Mouse (Mus musculus) megakaryocyte progenitor cell, adult 5-6 weeks (primary cell): ENCODE data around the gene Gpr143. TPM values are rescaled to one million over a fixed set of nuclear protein-coding genes. Genes with fewer than 3 reads are reported as not detected.

ENCODE experiments used
- ATAC-seq: replicated peaks from 2 replicates; pipeline ENCODE4 v1.8.0; 2016; ENCODE audit warnings: mild to moderate bottlenecking, moderate TSS enrichment, inconsistent platforms; ENCODE audit not compliant: poor library complexity
- total RNA-seq, 2 experiments: library from RNA; stranded (forward) in 1 of 2; stranded (reverse) in 1 of 2; fragments of 157-497, 149-512 nt in 1 of 2; fragments of 200-1000 nt in 1 of 2; gene quantifications; 2 replicates each; pipeline versions ENCODE4 v1.2.3 to v1.2.4; 2015 to 2017

The Gpr143 gene
- total RNA-seq, 2 experiments from 2014 or later: not detected

DNA sequence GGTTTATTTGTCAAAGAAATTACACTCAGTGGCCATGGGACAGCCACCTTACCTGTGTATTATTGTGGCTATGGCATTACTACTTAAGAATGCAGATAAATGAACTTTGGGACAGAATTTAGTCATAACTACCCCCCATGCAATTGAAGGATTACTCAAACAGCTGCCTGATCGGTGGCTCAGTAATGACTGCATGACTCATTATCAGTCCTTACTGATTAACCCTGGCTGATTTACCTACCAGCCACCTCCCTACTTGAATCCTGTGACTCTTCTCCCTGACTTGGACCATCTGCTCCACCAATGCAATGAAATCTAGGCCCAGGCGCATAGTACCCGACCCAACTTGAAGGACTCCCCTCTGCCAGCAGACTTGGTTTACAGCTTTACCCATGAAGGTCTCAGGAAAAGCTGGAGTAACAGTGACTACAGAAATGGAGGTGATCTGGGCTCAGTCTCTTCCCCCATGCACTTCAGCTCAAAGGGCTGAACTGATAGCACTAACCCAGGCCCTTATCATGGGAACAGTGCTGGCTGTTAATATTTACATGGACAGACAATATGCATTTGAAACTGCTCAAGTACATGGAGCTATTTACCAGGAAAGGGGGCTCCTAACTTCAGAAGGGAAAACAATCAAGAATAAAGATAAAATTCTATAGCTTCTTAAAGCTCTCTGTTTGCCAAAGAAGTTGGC, 73.5 kb downstream of the Gpr143 start:
- no peak for ATAC-seq

Other genes starting within 250 kb of the Gpr143 start
- not detected in 2 replicates for gene Cldn34a, start 218.6 kb upstream of the Gpr143 start, total RNA-seq (2015)
- not detected in 2 replicates for gene Cldn34a, start 218.6 kb upstream of the Gpr143 start, total RNA-seq (2017)
- 0.74 and 1.2 TPM in 2 replicates for gene Shroom2, start 12.5 kb upstream of the Gpr143 start, total RNA-seq (2015)
- 0.17 and 0.78 TPM in 2 replicates for gene Shroom2, start 12.5 kb upstream of the Gpr143 start, total RNA-seq (2017)
- 0.62 and 1.2 TPM in 2 replicates for gene Usp51, start 224.5 kb downstream of the Gpr143 start, total RNA-seq (2015)
- gene Usp51, start 224.5 kb downstream of the Gpr143 start, total RNA-seq (2017): 0.29 and 0.61 TPM in 2 replicates